Mouse (Mus musculus) olfactory bulb, adult 2 months (tissue): ENCODE measurements around the gene Rhbdl3. TPM values are rescaled to one million over a fixed set of nuclear protein-coding genes. Genes with fewer than 3 reads are reported as not detected.

ENCODE experiments used
- H3K27ac ChIP-seq: fragments of 200-500 bp; 2 replicates; pipeline ENCODE4 v1.5.1; 2012; ENCODE audit warnings: low read depth, low read length; ENCODE audit not compliant: insufficient read depth
- H3K4me1 ChIP-seq: fragments of 200-500 bp; 2 replicates; pipeline ENCODE4 v1.6.1; 2012; ENCODE audit warnings: low read length; ENCODE audit not compliant: control insufficient read depth, insufficient read depth
- H3K4me3 ChIP-seq: fragments of 200-500 bp; 2 replicates; pipeline ENCODE4 v1.5.1; 2012; ENCODE audit warnings: mild to moderate bottlenecking, low read depth, low read length, moderate library complexity; ENCODE audit not compliant: insufficient read depth
- CTCF ChIP-seq: fragments of 200-500 bp; IDR thresholded peaks from 2 replicates; pipeline ENCODE4 v1.5.1; 2012; ENCODE audit warnings: low read depth, mild to moderate bottlenecking, low read length, moderate library complexity; ENCODE audit not compliant: insufficient read depth
- POLR2A ChIP-seq: fragments of 200-500 bp; IDR thresholded peaks from 2 replicates; pipeline ENCODE4 v1.6.1; 2012; ENCODE audit warnings: mild to moderate bottlenecking, low read depth, low read length, moderate library complexity; ENCODE audit not compliant: insufficient read depth
- WGBS: fragments of 180-500 bp; shearing (Covaris S2); methylation state at CpG from one replicate; pipeline ENCODE4 v1.1.7; 2018; 5-methylcytosine and 5-hydroxymethylcytosine counted together
- polyA plus RNA-seq: library from polyadenylated mRNA; stranded (reverse); fragments of >200 nt; gene quantifications from 2 replicates; pipeline ENCODE4 v1.2.4, GENCODE M21; 2012; ENCODE audit warnings: low replicate concordance; ENCODE audit not compliant: missing spikeins, insufficient read depth, insufficient read length

Rhbdl3 gene
- polyA plus RNA-seq, 1 experiment = not detected

DNA sequence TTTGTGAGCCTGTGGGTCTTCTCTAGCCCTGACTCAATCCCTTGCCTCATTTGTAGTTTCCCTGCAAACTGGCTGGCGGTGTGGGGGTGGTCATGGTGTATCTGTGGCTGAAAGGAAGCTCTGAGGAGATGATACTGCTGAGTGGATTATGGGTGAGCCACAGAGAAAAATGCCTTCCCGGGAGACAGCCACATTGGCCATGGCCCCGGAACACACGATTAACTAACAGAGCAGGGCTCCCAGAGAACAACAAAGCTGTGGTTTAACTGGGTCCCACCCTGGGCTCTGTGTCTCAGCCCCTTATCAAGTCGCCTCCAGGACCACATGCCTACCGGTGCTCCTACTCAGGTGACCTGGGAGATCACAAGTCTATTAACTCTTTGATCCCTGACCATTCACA is 7.8 kb downstream of the Rhbdl3 start:
- Histone ChIP-seq H3K4me3 (no peak overlapping the region), H3K27ac (no peak overlapping the region), H3K4me1 (peaks cover 14% of the 10 kb centered on the region)
- no peak for TF ChIP-seq POLR2A
- no peak for TF ChIP-seq CTCF
- WGBS = 59% methylated on average over 6 of the region's 6 CpGs

DNA sequence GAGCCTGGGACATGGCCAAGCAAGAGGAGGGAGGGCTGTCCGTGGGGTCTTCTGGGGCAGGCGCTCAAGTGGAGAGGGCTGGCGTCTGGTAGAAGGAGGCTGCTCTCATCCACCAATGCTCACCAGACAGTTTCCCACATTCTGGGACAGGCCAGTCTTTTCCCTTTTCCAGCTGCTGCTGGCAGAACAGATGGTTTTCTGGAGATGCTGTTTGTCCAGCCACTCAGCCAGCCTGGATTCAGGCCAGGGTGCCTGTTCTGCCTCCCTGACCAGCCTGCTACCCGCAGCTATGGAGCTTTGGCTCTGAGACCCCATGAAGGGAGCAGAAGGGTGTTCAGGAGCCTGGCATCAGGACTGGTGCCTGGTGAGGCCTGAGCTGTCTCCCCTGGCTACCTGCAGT is 10.6 kb downstream of the Rhbdl3 start:
- WGBS = 51% methylated on average over 4 of the region's 4 CpGs
- peaks cover 18% of the 10 kb centered on the region for H3K4me1 ChIP-seq
- H3K27ac ChIP-seq = no peak overlapping the region
- TF ChIP-seq POLR2A (no peak), CTCF (no peak)
- no peak overlapping the region for H3K4me3 ChIP-seq

DNA sequence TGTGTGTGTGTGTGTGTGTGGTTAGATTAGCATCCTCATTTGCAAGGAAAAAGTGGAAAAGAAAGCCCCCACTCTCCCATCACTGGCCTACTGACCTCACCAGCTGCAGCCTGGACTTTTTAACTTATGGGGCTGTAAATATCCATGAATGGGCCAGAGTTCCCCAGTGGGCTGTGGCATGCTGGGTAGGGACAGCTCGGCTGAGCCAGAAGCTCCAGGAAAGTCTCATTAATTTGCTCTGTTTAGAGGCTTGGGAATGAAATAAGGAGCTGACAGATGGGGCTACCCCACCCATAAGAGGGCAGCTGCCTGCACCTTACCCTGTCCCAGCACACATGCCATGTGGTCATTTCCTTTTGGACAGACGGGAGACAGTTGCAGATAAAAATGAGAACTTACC is 11.3 kb downstream of the Rhbdl3 start:
- WGBS = 63% methylated on average over 2 of the region's 2 CpGs
- Histone ChIP-seq H3K27ac (no peak overlapping the region), H3K4me1 (peaks cover 18% of the 10 kb centered on the region), H3K4me3 (no peak overlapping the region)
- TF ChIP-seq POLR2A = no peak
- no peak for TF ChIP-seq CTCF

DNA sequence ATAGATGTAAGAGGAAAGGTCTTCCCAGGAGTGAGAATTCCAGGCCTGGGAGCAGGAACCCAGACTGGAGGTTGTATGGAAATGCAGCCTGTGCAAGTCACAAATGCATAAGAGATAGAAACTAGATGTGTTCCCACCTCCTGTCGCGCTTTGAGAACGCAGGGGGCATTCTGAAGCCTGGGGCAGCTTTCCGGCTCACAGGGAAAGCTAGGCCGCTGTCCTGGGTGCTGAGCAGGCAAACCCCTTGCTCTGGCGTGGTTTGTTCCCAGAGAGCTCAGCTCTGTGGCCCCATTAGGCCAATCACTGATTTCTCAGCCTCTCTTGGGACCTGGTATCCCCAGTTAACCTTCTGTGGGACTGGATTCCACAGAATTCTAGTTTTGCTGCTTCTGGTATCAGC is 11.9 kb downstream of the Rhbdl3 start:
- H3K4me1 ChIP-seq = peaks cover 18% of the 10 kb centered on the region
- no peak overlapping the region for H3K27ac ChIP-seq
- WGBS = 62% methylated on average over 6 of the region's 6 CpGs
- no peak overlapping the region for H3K4me3 ChIP-seq
- TF ChIP-seq POLR2A (0 out of 2 replicates have a peak, but pooled peaks have one; percentile 25), CTCF (no peak)

DNA sequence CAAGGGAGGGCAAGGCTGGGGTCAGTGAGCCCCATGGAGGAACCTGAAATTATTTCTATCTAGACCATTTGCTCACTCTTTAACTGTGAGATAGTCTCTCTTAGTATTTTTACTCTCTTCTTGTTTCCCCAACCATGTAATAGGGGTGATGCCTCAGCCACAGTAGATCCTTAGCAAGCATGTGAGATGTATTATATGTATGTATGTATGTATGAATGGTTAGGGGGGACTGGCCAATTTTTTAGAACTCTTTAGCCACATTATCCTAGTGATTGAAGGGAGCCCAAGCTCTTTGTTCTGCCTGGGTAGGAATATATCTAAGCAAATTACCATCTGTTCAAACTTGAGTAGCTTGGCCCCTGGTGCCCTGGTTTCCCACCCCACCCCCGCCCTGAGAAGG is 12.8 kb downstream of the Rhbdl3 start:
- no peak for TF ChIP-seq POLR2A
- TF ChIP-seq CTCF = no peak
- Histone ChIP-seq H3K4me3 (no peak overlapping the region), H3K4me1 (peaks cover 18% of the 10 kb centered on the region), H3K27ac (no peak overlapping the region)
- WGBS = 86% methylated on average over 1 of the region's 1 CpGs

DNA sequence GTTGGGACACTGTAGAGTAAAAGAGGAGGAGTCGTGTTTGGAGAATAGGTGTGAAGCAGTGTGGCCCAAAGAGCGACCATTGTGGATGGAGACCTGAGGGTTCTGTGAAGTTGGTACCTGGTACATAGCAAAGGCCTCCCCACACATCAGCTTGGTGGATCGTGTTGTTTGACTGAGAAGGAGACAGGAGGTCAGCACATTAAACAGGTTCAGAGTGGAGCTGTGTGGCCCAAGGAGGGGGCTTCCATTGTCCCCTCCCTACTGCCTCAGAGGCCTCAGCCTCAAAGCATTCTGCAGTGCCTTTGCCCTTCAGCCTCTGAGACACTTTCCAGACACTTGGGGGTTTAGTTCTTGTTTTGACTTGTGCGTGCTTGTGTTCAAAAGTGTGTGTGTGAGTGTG is 13.2 kb downstream of the Rhbdl3 start:
- no peak overlapping the region for H3K4me3 ChIP-seq
- H3K27ac ChIP-seq = no peak overlapping the region
- peaks cover 18% of the 10 kb centered on the region for H3K4me1 ChIP-seq
- 88% methylated on average over 4 of the region's 4 CpGs for WGBS
- TF ChIP-seq POLR2A (no peak), CTCF (no peak)

DNA sequence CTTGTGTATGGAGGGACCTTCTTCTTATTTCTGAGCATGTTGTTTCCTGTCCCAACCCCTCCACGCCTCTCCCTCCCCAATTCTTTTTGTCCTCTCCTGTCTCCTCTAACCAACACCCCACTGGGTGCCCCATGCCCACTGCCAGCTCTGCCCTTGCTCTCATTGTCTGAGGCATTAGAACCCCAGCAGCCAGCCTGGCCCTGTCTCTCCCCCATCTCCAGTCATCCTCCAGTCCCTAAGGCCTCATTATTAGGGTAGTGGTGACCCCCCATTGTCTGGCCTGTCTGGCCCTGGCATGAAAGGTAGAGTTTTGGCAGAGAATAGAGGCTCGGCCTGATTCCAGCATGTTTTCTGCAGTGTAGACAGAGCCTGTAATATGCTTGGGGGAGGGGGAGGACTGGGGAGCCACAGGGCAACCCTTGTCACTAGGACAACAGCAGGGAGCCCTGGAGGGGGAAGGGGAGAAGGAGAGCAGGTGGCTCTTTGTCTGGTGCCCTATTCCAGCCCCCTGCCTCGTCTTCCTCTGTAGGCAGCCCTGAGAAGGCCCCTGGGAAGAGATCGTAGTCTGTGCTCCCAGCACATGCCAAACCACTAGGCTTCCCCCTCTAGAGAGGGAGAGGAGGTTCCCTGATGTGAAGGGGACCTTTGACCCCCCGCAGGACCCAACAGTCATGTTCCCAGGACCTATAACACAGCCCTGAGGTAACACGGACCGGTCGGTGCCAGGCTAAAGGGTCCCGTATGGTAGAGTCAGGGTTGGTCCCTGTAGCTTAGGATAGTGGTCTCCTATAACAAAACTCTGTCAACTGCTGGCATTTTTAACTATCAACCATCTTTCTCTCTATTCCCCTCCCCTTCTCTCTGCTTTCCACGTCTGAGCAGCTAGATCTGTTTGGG is 15.3 kb downstream of the Rhbdl3 start:
- H3K27ac ChIP-seq = no peak overlapping the region
- 55% methylated on average over 10 of the region's 10 CpGs for WGBS
- peaks cover 17% of the 10 kb centered on the region for H3K4me1 ChIP-seq
- TF ChIP-seq POLR2A = no peak
- TF ChIP-seq CTCF = no peak
- no peak overlapping the region for H3K4me3 ChIP-seq

DNA sequence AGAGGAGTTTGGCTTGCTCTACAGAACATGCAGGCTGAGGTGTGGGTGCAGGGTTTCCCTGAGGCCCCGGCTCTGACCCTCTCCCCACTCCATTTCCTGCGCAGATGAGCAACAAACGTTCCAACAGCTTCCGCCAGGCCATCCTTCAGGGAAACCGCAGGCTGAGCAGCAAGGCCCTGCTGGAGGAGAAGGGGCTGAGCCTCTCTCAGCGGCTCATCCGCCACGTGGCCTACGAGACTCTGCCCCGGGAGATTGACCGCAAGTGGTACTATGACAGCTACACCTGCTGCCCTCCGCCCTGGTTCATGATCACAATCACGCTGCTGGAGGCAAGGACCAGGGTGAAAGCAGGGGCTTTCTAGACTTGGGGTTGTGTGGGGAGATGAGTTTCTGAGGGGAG is 22.5 kb downstream of the Rhbdl3 start:
- H3K27ac ChIP-seq = no peak overlapping the region
- TF ChIP-seq CTCF (no peak), POLR2A (no peak)
- H3K4me3 ChIP-seq = no peak overlapping the region
- no peaks in the 10 kb centered on the region for H3K4me1 ChIP-seq
- WGBS = 76% methylated on average over 13 of the region's 13 CpGs

DNA sequence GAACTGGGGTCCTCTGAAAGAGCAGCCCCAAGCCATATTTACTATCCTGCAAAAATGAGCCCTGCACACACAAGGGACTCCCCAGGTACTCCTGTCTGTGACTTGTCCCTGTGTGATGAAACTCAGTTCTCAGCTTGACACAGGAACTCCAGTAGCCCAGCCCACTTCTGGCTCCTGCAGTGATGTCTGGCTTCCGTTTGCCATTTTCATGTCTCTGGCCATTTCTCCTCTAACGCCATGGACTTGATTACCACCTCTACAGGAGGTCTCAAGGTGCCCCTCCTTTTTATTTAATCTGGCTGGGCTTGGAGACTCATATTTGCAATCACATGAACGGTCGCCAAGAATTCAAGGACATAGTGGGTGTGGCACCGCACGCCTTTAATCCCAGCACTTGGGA is 23.9 kb downstream of the Rhbdl3 start:
- Histone ChIP-seq H3K4me1 (no peaks in the 10 kb centered on the region), H3K27ac (no peak overlapping the region), H3K4me3 (no peak overlapping the region)
- TF ChIP-seq CTCF (no peak), POLR2A (no peak)
- 83% methylated on average over 6 of the region's 6 CpGs for WGBS
